Comparison of ENCODE assay signal across 8 mouse cellular contexts in the genomic region with DNA sequence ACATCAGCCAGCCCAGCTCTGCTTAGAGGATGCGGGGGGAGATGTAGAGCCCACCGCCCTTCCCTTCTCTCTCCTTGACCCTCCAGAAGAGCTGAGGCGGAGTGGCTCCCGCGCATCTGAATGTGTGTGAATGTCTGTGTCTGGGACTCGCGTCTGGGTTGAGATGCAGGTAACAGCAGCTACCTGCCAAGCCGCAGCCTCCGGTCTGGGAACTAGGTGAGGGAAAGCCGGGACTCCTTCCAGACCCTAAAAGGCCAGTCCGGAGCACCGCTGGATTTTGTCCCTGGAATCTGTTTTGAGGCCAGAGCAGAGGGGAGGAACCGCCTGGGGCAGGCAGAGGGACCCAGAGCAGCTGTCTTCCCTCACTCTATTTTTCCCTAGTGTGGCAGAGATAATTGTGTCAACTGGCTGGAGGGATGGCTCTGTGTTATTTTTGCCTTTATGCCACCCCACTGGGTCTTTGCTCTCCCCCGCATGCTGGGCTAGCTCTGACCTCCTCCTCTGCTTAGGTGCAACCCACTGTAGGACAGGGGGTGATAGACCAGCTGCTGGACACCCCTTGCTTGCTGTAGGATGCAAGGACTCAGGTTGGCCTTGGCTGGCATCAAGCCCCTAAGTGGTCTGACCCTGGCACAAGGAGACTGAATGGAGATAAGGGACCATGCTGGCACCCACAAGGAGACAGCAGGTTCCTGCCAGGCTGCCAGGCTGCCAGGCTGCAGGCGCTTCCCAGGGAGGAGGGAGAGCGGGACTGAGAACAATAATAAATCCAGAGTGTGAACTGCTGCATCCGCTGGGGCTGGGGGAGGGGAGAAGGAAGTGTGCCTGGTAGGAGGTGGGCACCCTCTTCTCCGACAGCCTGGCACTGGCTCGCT. TPM values are rescaled to one million over a fixed set of nuclear protein-coding genes. Genes with fewer than 3 reads are reported as not detected.
A peak's percentile ranks its signal among the peaks of the same experiment; 100 is the strongest.
DNase-seq lines count a peak whose midpoint lies in the region; ATAC-seq and TF ChIP-seq lines count a peak whose summit lies in the region.

No protein-coding gene starts in this region.

- H3K27me3 ChIP-seq in ES-Bruce4 (ENCODE audit: control insufficient read depth, insufficient read depth, low read length, poor library complexity, severe bottlenecking), result no peaks in the 10 kb centered on the region
- H3K27me3 ChIP-seq in midbrain, embryonic 13.5 days, result no peaks in the 10 kb centered on the region

- peak; percentile 46 for ATAC-seq in midbrain, embryonic 13.5 days
- no peak for ATAC-seq in granulocyte monocyte progenitor cell, adult 5-6 weeks (replicated peaks; ENCODE audit: poor library complexity, severe bottlenecking)

- intact Hi-C loops in heart, postnatal 14 days (cut with DNase I), result no loop called here
- intact Hi-C loops in left cerebral cortex, adult 2 months (cut with DNase I), result no loop called here

- H3K4me3 ChIP-seq in ES-Bruce4 (ENCODE audit: low read depth, low read length), result peak overlapping the region; percentile 45
- H3K4me3 ChIP-seq in embryonic fibroblast, embryonic 13.5 days (ENCODE audit: insufficient read depth, low read length), result peak overlapping the region; percentile 31
- peak overlapping the region; percentile 64 for H3K4me3 ChIP-seq in left cerebral cortex, adult 2 months
- H3K4me3 ChIP-seq in midbrain, embryonic 13.5 days (replicated peaks), result peak overlapping the region; percentile 62

- no peak for TF ChIP-seq POLR2A in ES-Bruce4 (IDR thresholded peaks at IDR 0.05; ENCODE audit: insufficient read depth, low read length)
- no peak for TF ChIP-seq POLR2A in embryonic fibroblast, embryonic 13.5 days (IDR thresholded peaks at IDR 0.05; ENCODE audit: low read depth, low read length)

- TF ChIP-seq EP300 in ES-Bruce4 (IDR thresholded peaks at IDR 0.05; ENCODE audit: insufficient read depth, low read depth, low read length), result no peak

- peaks cover 2% of the 10 kb centered on the region for H3K4me1 ChIP-seq in ES-Bruce4 (ENCODE audit: control insufficient read depth, insufficient read depth, low read length)
- H3K4me1 ChIP-seq in embryonic fibroblast, embryonic 13.5 days (ENCODE audit: control insufficient read depth, insufficient read depth, low read length), result no peaks in the 10 kb centered on the region
- H3K4me1 ChIP-seq in midbrain, embryonic 13.5 days (replicated peaks), result peaks cover 37% of the 10 kb centered on the region

- TF ChIP-seq CTCF in ES-Bruce4 (IDR thresholded peaks at IDR 0.05; ENCODE audit: low read depth, low read length), result no peak
- TF ChIP-seq CTCF in embryonic fibroblast, embryonic 13.5 days (IDR thresholded peaks at IDR 0.05; ENCODE audit: borderline replicate concordance, insufficient read depth, low read length), result no peak
- TF ChIP-seq CTCF in left cerebral cortex, adult 2 months (IDR thresholded peaks at IDR 0.05), result no peak

- H3K27ac ChIP-seq in ES-Bruce4 (ENCODE audit: insufficient read depth, low read length), result no peak overlapping the region
- H3K27ac ChIP-seq in embryonic fibroblast, embryonic 13.5 days (ENCODE audit: insufficient read depth, low read length), result no peak overlapping the region
- H3K27ac ChIP-seq in left cerebral cortex, adult 2 months, result peak overlapping the region; percentile 87
- peak overlapping the region; percentile 91 for H3K27ac ChIP-seq in midbrain, embryonic 13.5 days

- peak; percentile 72 for DNase-seq in adrenal gland, postnatal 10 days
- peak; percentile 56 to 64 for DNase-seq in heart, postnatal 14 days
- DNase-seq in left cerebral cortex, adult 2 months (ENCODE audit: extremely low spot score in 1 of 2, low spot score in 2 of 2), result peak; percentile 75
- no peak for DNase-seq in gastrocnemius, postnatal 25 days

- 10% methylated on average over 19 of the region's 19 CpGs for WGBS in midbrain, embryonic 13.5 days

- no peak overlapping the region for H3K9ac ChIP-seq in ES-Bruce4 (ENCODE audit: low read depth, poor library complexity, severe bottlenecking)
- peak overlapping the region; percentile 83 for H3K9ac ChIP-seq in midbrain, embryonic 13.5 days (replicated peaks)

- no peaks in the 10 kb centered on the region for H3K9me3 ChIP-seq in ES-Bruce4 (replicated peaks; ENCODE audit: control insufficient read depth, insufficient read depth, low read length, poor library complexity, severe bottlenecking)
- no peaks in the 10 kb centered on the region for H3K9me3 ChIP-seq in midbrain, embryonic 13.5 days

- no peaks in the 10 kb centered on the region for H3K36me3 ChIP-seq in ES-Bruce4 (ENCODE audit: control insufficient read depth, insufficient read depth, low read length, poor library complexity, severe bottlenecking)
- H3K36me3 ChIP-seq in midbrain, embryonic 13.5 days, result no peaks in the 10 kb centered on the region

- peak overlapping the region; percentile 69 for H3K4me2 ChIP-seq in midbrain, embryonic 13.5 days (replicated peaks)

RNA-seq across cellular contexts. Expression of a gene that starts 0.8 kb away (rescaled TPM):
- 4.0 and 4.9 TPM in 2 replicates for polyA plus RNA-seq in ES-Bruce4 (2011; ENCODE audit: insufficient read depth, insufficient read length, low read depth, missing spikeins)
- total RNA-seq in adrenal gland, postnatal 10 days (2021), result 10 to 100 TPM; 16.9 to 27.9 TPM
- polyA plus RNA-seq in embryonic fibroblast, embryonic 13.5 days (2011; ENCODE audit: insufficient read length, low read depth, missing spikeins), result 3.3 and 4.4 TPM in 2 replicates
- total RNA-seq in heart, postnatal 14 days (2021), result 10 to 100 TPM; 39.6 to 60.9 TPM
- 10 to 100 TPM; 91.2 to 97.6 TPM for total RNA-seq in left cerebral cortex, adult 2 months (2021)
- polyA plus RNA-seq in midbrain, embryonic 13.5 days (2015; fragmentation: Nextera tagmentation; extraction: Ambion mirVana), result 96.4 and 102 TPM in 2 replicates
- not detected in 2 replicates for total RNA-seq in granulocyte monocyte progenitor cell, adult 5-6 weeks (2014; fragmentation: Nextera tagmentation)
- not detected in 2 replicates for total RNA-seq in granulocyte monocyte progenitor cell, adult 5-6 weeks (2017)
- 1 to 10 TPM; 1.8 to 2.6 TPM for total RNA-seq in gastrocnemius, postnatal 25 days (2021)

RNA-seq across cellular contexts. Expression of a gene that starts 11.3 kb away (rescaled TPM):
- 21.8 and 25.5 TPM in 2 replicates for polyA plus RNA-seq in ES-Bruce4 (2011; ENCODE audit: insufficient read depth, insufficient read length, low read depth, missing spikeins)
- total RNA-seq in adrenal gland, postnatal 10 days (2021), result 10 to 100 TPM; 15.5 to 19.1 TPM
- polyA plus RNA-seq in embryonic fibroblast, embryonic 13.5 days (2011; ENCODE audit: insufficient read length, low read depth, missing spikeins), result 12.3 and 16.2 TPM in 2 replicates
- total RNA-seq in heart, postnatal 14 days (2021), result 1 to 10 TPM; 7.5 to 7.9 TPM
- total RNA-seq in left cerebral cortex, adult 2 months (2021), result 10 to 100 TPM; 50.1 to 56.8 TPM
- polyA plus RNA-seq in midbrain, embryonic 13.5 days (2015; fragmentation: Nextera tagmentation; extraction: Ambion mirVana), result 69.7 and 70.1 TPM in 2 replicates
- 21.8 and 26.5 TPM in 2 replicates for total RNA-seq in granulocyte monocyte progenitor cell, adult 5-6 weeks (2014; fragmentation: Nextera tagmentation)
- total RNA-seq in granulocyte monocyte progenitor cell, adult 5-6 weeks (2017), result 46.6 and 51.2 TPM in 2 replicates
- total RNA-seq in gastrocnemius, postnatal 25 days (2021), result 1 to 10 TPM; 5.9 to 6.3 TPM

RNA-seq across cellular contexts. Expression of a gene that starts 23.4 kb away (rescaled TPM):
- polyA plus RNA-seq in ES-Bruce4 (2011; ENCODE audit: insufficient read depth, insufficient read length, low read depth, missing spikeins), result 338 and 387 TPM in 2 replicates
- total RNA-seq in adrenal gland, postnatal 10 days (2021), result 10 to 100 TPM; 81.4 to 94.8 TPM
- 88.7 and 121 TPM in 2 replicates for polyA plus RNA-seq in embryonic fibroblast, embryonic 13.5 days (2011; ENCODE audit: insufficient read length, low read depth, missing spikeins)
- total RNA-seq in heart, postnatal 14 days (2021), result 10 to 100 TPM; 23.0 to 28.8 TPM
- total RNA-seq in left cerebral cortex, adult 2 months (2021), result 100 to 1,000 TPM; 199 to 206 TPM
- 40.5 and 41.2 TPM in 2 replicates for polyA plus RNA-seq in midbrain, embryonic 13.5 days (2015; fragmentation: Nextera tagmentation; extraction: Ambion mirVana)
- 32.6 and 32.7 TPM in 2 replicates for total RNA-seq in granulocyte monocyte progenitor cell, adult 5-6 weeks (2014; fragmentation: Nextera tagmentation)
- 19.5 and 21.2 TPM in 2 replicates for total RNA-seq in granulocyte monocyte progenitor cell, adult 5-6 weeks (2017)
- 10 to 100 TPM; 11.9 to 21.6 TPM for total RNA-seq in gastrocnemius, postnatal 25 days (2021)

RNA-seq across cellular contexts. Expression of a gene that starts 43.0 kb away (rescaled TPM):
- polyA plus RNA-seq in ES-Bruce4 (2011; ENCODE audit: insufficient read depth, insufficient read length, low read depth, missing spikeins), result 3.5 and 4.8 TPM in 2 replicates
- not detected for total RNA-seq in adrenal gland, postnatal 10 days (2021)
- polyA plus RNA-seq in embryonic fibroblast, embryonic 13.5 days (2011; ENCODE audit: insufficient read length, low read depth, missing spikeins), result not detected in 2 replicates
- total RNA-seq in heart, postnatal 14 days (2021), result not detected
- total RNA-seq in left cerebral cortex, adult 2 months (2021), result not detected
- not detected in 2 replicates for polyA plus RNA-seq in midbrain, embryonic 13.5 days (2015; fragmentation: Nextera tagmentation; extraction: Ambion mirVana)
- total RNA-seq in granulocyte monocyte progenitor cell, adult 5-6 weeks (2014; fragmentation: Nextera tagmentation), result not detected in 2 replicates
- total RNA-seq in granulocyte monocyte progenitor cell, adult 5-6 weeks (2017), result not detected in 2 replicates
- total RNA-seq in gastrocnemius, postnatal 25 days (2021), result not detected

RNA-seq across cellular contexts. Expression of a gene that starts 50.3 kb away (rescaled TPM):
- 98.6 and 131 TPM in 2 replicates for polyA plus RNA-seq in ES-Bruce4 (2011; ENCODE audit: insufficient read depth, insufficient read length, low read depth, missing spikeins)
- 100 to 1,000 TPM; 122 to 139 TPM for total RNA-seq in adrenal gland, postnatal 10 days (2021)
- 37.4 and 38.1 TPM in 2 replicates for polyA plus RNA-seq in embryonic fibroblast, embryonic 13.5 days (2011; ENCODE audit: insufficient read length, low read depth, missing spikeins)
- 10 to 100 TPM; 20.4 to 27.0 TPM for total RNA-seq in heart, postnatal 14 days (2021)
- 10 to 100 TPM; 22.5 to 29.7 TPM for total RNA-seq in left cerebral cortex, adult 2 months (2021)
- polyA plus RNA-seq in midbrain, embryonic 13.5 days (2015; fragmentation: Nextera tagmentation; extraction: Ambion mirVana), result 42.8 and 46.0 TPM in 2 replicates
- total RNA-seq in granulocyte monocyte progenitor cell, adult 5-6 weeks (2014; fragmentation: Nextera tagmentation), result 104 and 120 TPM in 2 replicates
- 234 and 250 TPM in 2 replicates for total RNA-seq in granulocyte monocyte progenitor cell, adult 5-6 weeks (2017)
- 10 to 100 TPM; 20.8 to 24.9 TPM for total RNA-seq in gastrocnemius, postnatal 25 days (2021)

Comparison
In these comparisons a context has a peak if more than half of its experiments do, and no peak if none do; other contexts are left out.
1. H3K27ac ChIP-seq: peak in left cerebral cortex, adult 2 months (single experiment) and midbrain, embryonic 13.5 days (single experiment); none in ES-Bruce4 (single experiment) and embryonic fibroblast, embryonic 13.5 days (single experiment).
2. RNA of a gene that starts 0.8 kb away (total RNA-seq): 91.2 to 97.6 TPM in left cerebral cortex, adult 2 months, 39.6 to 60.9 TPM in heart, postnatal 14 days and 16.9 to 27.9 TPM in adrenal gland, postnatal 10 days; 1.8 to 2.6 TPM in gastrocnemius, postnatal 25 days and not detected in granulocyte monocyte progenitor cell, adult 5-6 weeks; every median in the first group is over 4 times any median in the second.
3. Peak in every context shown above with its lines, with median percentiles within 50 percentile points of each other: H3K4me3 ChIP-seq.